Mouse (Mus musculus): ENCODE data around the gene Mindy2.
A peak's percentile ranks its signal among the peaks of the same experiment; 100 is the strongest.

Mindy2 gene

DNA sequence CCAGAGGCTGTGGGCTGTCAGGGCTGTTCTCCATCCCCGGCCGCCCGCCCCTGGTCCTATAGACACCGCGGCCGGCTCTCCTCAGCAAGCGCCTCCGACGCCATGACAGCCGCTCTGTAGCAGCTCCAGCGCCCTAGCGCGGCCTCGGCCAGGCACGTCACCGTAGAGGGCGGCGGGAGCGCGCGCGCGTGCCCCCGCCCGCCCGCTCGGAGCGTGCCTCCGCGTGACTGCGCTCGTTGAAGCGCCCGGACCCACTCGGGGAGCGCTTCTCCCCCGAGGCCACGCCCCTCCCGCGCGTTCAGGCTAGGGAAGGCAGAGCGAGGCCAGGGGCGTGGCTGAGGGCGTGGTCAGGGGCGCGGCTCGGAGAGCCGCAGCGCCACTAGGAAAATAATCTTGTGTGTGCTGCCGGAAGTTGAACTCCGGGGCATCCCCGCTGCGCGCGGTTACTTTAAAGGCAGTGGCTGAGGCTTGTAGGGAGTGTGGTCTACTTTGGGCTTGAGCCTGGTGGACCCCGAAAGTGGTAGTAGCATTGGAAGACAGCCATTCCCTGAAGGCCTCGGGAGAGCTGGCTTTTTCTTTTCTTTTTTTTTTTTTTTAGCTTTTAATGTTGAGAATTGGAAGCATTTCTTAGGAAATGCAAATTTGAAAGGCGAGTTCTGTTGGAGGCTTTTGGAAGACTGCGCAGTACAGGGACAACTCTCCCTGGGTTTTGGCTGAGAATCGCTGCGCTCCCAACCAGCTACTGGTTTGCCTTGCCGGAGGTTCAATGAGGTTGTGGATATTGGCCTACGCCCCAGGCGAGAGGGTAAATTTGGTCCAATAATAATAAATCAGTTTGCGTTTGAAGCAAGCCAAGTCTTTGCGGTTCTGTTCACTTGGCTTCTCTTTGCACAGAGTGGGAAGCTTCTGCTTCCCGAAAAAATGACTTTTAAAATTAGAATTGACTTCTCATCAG is at the start of gene Mindy2:
Mindy2 (minus strand) TSS at position 162 of the 955 bp plus-strand sequence.
- peak; percentile 99 for DNase-seq (ENCODE audit: low read depth, low spot score)

DNA sequence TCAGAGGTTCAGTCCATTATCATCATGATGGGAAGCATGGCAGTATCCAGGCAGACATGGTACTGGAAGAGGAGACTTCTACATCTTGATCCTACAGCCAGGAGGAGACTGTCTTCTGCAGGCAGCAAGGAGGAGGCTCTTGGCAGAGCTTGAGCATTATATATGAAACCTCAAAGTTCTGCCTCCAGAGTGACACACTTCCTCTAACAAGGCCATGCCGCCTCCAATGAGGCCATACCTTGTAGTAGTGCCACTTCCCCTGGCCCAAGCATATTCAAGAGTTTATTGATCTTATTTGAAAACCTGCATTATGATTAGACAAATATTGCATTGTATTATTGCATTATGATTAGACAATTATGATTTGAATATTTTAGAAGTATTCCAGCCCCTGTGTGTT is 49.5 kb upstream of the Mindy2 start:
- no peak for DNase-seq (ENCODE audit: low read depth, low spot score)

DNA sequence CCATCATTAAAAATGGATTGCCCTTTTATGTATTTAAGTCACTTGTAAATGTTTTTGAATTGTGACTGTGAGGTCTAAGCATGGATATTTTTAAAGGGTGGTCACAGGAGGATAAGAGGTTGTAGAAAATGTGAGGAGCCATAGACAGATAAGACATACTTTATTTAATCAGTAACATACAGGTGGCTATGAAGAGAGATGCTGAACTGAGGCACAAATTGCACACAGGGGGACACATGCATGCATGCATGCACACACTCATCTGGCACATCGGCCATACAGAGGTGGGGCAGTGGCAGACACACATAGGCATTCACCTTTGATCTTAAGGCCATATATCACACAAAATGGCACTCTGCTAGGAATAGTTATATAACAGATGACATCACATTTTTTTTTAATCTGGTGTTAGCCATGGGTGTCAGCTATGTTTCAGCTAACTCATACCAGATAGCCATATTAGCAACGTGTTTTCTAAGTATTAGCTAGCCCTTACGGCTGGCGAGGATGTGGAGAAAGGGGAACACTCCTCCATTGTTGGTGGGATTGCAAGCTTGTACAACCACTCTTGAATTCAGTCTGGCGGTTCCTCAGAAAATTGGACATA is 46.7 kb upstream of the Mindy2 start:
- DNase-seq (ENCODE audit: low read depth, low spot score): no peak

DNA sequence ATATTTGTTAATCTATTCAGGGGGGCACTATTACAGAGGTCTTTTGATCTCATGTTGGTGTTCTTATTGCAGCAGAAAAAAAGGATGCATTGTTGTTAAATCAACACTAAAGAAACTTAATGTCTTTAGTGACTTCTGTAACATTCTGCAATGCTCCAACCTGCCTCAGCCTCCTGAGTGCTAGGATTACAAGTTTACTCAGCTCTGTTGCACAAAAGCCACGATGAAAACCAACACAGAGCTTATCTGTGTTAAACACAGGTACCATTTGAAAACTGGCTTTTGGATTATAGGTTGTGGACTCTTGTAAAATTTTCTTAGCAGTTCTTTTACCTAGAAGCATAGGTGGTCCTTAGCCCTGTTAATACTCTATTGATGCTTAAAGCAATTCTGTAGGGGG is 41.1 kb upstream of the Mindy2 start:
- no peak for DNase-seq (ENCODE audit: low read depth, low spot score)

DNA sequence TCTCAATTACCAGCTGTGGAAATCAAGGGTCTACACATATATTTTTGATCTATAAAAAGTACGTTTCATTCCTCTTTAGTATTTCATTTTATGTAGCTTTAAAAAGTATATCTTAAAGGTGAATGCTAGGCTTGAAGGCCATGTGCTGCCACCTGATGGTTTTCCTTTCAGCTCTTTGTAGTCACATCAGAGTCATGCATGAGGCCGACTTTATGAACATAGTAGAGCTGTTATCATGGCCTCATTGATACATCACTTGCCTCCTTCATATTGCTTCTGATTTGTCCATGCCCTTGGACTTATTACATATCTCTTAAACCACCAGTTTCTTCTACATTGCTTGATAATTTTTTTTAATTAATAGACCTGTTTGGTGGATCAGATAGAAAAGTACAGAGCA is 38.7 kb upstream of the Mindy2 start:
- no peak for DNase-seq (ENCODE audit: low read depth, low spot score)

DNA sequence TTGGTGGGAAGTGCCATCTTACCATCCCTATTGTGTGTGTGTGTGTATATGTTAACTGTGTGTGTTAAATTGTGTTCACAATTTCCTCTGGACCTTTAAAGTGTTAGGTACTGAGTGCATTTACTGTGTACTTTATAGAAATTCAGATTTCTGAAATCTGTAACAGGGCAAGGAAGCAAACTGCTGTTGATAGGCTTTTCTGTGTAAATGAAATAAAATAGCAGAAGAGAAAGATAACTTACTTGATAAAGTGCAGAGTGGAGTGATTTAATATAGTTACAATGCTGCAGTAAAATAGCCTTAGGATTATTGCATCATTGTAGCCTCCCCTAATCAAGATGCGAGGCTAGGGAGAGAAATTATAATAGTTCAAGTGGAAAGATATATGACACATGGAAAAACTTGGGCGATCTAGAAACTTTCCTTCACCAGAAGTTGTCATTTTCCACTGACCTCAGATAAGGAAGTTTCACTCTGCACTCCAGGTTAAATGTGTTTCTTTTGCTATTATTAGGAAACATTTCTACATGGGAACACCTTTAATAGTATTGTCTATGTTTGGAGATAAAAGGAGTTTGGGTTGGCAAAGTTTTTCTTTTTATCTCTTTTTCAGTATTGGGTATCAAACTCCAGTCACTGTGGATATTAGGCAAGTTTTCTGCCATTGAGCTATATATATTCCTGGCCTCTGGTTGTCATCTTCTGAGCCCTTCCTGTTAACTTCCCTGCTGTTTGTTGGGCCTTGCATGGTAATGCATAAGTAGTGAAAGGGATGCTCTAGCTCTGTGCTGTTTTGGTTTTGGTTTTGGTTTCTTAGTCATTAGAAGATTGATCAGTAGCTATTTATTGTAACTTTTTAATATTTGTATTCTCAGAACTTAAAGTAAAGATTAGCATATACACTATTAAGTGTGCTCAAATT is 35.1 kb upstream of the Mindy2 start:
- DNase-seq (ENCODE audit: low read depth, low spot score): no peak

DNA sequence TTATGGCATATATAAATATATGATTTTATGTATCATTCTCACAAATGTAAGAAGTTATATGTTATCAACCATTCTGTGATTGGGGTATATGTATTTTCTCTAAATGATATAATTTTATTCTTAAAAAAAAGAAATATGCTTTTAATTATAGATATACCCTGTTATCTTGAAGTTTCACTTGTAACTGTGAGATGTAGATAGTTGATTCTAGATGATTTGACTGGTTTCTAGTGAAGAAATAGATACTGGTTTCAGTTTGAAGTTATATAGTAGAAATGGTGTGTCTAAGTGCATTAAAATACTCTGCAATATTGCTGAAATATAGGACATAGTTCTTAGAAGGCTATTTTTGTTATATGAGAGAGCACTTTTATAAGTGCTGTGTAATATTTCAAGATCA is 33.6 kb upstream of the Mindy2 start:
- DNase-seq (ENCODE audit: low read depth, low spot score): no peak

DNA sequence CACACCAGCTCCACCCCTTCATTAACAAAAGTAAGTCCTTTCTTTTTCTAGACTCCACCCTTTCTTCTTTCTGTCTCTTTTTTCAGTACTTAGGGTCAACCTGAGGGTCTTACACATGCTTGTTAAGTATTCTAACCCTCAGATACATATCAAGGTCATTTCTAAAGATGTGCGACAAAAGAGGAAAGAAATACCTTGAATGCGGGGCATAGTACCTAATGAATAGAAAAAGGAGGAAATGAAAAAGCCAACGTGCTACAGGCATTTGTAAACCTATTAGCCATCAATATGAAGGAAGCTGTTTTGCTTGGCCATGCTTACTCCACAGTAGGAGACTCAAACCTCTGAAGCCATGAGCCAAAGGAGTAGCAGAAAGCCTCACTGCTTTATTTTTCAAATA is 33.0 kb upstream of the Mindy2 start:
- no peak for DNase-seq (ENCODE audit: low read depth, low spot score)

DNA sequence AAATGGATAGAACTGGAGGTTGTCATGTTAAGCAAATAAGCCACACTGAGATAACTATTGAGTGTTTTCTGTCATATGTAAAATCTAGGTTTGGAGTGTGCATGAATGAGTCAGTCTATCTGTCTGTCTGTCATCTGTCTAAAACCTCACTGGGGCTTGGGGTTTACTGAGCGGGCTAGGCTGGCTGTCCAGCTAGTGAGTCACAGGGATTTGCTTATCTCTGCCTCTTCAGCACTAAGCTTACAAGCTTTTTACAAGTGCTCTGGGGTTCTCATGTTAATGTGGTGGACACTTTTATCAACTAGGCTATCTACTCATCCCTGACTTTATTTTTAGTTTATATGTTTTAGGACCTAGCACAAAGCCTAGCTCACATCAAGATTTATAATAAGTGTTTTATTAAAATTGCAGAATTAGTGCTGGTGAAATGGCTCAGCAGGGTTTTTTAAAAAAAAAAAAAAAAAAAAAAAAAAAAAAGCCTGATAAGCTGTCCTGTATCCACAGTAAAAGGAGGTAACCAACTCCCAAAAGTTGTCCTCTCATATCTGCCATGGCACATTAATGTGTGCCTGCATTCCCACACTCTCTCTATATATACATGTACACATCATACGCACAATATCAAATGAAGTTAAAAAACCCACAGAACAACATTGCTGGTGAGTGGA is 31.5 kb upstream of the Mindy2 start:
- DNase-seq (ENCODE audit: low read depth, low spot score): no peak

DNA sequence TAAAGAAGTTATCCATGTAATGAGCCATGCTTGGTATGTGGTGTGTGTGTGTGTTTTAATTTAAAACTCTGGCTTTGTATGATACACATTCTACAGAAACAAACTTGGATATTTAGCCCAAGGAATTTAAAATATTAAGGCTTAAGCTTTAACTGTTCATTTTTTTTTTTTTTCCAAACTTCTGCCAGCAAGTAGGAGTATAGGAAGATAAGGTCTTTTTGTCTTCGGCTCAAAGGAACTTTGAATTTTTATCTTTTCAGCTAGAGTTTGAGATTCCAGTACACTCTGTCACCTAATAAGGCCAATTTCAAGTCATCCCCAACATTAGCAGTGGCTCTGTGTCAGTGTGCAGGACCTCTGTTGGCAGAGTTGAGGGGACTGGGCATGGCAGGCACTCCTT is 25.2 kb upstream of the Mindy2 start:
- DNase-seq (ENCODE audit: low read depth, low spot score): no peak

DNA sequence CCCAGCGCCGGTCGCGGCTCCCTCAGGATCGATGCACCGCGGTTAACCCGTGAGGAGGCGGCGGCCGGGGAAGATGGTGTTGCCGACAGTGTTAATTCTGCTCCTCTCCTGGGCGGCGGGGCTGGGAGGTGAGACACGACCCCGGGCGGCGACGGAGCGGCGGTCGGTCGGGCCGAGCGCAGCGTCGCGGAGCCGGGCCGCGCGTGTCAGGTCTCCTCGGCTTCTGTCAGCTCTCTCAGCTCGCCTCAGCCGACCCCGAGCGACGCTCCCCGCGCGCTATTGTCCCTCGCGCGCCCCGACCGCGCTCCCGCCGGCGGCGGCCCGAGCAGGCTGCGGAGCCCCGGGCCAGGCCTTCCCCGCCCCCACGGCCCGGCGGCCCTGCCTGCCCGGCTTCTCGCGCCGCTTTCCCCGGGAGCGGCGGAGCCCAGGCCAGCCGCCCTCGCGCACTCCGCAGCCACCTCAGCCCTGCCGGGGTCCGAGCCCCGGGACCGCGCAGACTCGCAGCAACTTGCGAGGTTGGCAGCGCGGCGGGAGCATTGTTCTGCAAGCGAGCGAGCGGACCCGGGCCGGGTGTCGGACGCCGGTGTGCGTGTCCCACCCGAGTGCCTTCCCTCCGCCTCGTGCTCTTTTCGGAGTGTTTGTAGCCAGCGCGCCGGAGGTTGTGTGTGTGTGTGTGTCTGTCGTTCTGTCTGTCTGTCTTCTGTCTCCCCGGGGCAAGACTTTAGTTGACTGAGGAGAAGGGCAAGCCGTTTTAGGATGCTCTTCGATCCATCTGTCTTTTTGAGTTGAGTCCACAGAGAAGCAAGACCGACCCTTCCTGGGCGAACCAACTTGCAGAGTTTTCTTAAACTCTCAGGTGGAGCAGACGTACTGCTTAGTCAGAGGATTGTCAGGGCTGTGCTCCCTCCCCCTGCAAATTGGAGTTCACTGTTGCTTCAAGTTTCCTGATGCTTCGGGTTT is 22.4 kb upstream of the Mindy2 start:
- DNase-seq (ENCODE audit: low read depth, low spot score): peak; percentile 54

DNA sequence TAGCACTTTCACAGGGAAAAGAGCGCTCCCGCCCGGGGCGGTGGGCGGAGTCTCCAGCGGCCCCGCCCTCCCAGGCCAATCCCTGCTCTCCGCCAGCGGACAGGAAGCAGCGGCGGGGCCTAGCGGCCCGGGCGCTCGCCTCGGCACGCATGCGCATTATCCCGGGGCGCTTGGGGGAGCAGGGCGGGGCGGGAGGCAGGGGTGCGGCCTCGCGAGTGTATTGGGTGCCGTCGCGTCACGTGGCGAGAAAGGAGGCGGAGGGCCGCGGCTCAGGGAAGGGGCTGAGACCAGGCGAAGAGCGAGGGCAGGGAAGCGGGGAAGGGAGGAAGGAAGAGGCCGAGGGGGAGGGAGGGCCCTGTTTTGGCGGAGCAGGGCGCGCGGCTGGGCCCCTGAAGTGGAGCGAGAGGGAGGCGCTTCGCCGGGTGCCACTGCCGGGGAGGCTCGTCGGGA is 21.7 kb upstream of the Mindy2 start, which contains the start of gene Adam10:
Adam10 (plus strand) TSS at position 316 of the 450 bp plus-strand sequence.
- peak; percentile 100 for DNase-seq (ENCODE audit: low read depth, low spot score)

DNA sequence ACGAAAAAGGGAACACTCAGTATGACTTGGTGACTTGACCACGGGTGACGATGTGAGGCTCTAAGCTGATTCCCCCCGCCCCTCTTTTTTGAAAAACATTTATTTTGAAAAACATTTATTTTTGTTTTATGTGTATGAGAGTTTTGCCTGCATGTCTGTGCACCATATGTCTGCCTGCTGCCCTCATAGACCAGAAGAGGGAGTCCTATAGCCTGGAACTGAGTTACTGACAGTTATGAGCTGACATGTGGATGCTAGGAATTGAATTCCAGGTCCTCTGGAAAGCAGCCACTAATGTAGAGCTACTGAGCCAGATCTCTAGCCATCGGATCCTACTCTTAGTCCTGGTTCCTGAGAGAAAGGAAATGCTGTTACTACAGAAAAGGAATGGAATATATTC is 19.0 kb upstream of the Mindy2 start:
- DNase-seq (ENCODE audit: low read depth, low spot score): no peak

DNA sequence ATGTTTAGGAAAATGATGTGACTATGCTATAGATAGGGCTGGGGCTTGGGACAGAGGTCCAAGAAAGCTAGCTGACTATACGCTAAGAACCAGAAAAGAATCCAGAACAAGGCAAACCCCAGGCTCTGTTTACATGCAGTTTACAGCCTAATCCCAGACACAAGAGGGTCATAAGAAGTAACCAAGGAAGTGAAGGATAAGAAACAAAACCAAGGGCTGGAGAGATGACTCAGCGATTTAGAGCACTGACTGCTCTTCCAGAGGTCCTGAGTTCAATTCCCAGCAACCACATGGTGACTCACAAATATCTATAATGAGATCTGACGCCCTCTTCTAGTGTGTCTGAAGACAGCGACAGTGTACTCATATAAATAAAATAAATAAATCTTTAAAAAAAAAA is 18.1 kb upstream of the Mindy2 start:
- no peak for DNase-seq (ENCODE audit: low read depth, low spot score)

DNA sequence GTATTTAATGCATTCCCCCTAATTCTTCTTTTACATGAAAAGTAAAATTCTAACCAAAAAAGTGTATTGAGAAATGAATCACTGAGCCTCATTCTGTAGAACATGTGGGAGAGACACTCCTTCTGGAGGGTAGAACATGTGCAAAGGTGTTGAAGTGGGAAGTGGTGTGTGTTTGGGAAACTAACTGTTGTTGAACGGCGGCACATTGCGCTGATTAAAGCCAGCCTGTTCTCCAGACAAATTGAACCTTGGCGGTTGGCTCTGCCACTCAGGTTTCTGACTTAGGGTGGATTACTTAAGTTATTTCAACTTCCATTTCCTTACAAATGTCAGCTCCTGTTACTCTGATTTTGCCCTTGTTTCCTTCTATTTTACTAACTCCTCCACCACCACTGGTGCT is 16.7 kb upstream of the Mindy2 start:
- peak; percentile 54 for DNase-seq (ENCODE audit: low read depth, low spot score)

DNA sequence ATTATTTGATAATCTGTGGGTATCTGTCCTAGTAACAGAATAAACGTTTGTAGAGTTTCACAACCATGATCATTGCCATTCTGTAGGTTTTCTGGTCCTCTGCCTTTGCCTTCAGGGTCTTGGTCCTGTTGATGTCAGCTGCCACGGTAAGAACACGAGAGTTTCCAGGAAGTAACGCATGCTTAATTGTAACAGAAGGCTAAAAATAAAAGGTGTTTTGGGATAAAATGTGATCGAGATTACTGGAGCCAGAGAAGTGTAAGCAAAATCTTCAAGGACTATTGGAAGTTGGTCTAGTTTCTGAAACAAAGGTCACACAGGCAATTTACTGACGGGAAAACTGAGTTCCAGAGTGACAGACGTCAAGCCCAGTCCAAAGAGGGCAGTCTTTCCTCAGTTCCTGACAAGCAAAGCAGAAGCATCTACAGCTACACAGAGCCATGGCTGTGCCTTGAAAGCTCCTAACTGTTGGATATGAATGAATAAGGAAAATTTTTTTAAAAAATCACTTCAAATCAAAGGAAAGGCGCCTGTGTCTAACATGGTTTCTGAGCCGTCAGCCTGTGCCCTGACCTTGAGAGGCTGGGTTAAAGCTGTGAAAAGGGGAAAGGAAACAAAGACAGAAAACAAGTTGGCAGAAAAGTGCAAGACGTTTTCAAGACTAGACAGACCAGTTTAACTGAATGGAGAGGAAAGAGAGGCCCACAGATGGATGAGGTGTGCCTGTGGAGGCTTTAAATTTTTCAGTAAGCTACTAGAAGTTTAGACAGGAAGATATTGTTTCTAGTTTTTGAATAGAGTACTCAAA is 15.0 kb upstream of the Mindy2 start:
- peak; percentile 76 for DNase-seq (ENCODE audit: low read depth, low spot score)

DNA sequence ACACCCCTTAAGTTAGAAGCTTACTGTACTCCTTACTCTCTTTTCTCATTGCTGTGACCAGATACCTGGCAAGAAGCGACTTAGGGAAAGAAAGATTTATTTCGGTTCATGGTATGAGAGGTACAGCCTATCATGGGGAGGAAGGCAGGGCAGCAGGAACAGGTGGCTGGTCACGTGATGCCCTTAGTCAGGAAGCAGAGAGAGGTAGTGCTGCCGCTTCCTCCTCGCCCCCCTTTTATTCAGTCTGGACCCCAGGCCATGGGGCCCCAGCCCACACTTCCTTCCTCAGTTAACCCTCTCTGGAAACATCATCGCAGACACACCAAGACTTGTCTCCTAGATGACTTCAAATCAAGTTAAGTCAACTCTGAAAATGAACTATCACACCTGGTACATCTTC is 14.3 kb upstream of the Mindy2 start:
- DNase-seq (ENCODE audit: low read depth, low spot score): no peak

DNA sequence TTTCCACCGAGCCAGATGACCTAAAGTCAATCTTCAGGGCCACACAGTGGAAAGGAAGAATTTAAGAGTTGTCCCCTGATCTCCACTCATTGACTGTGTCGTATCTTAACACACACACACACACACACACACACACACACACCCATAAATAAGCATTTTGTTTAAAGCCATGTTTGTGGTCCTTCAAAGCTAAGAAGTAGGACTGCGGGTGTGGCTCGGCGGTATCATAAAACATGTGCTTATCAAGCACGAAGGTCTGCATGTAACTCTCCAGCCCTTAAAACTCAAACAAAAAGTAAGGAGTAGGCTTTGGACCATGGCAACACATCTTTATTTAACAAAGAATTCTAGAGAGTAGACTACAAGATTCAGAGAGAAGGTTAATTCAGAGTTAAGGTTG is 13.4 kb upstream of the Mindy2 start:
- no peak for DNase-seq (ENCODE audit: low read depth, low spot score)

DNA sequence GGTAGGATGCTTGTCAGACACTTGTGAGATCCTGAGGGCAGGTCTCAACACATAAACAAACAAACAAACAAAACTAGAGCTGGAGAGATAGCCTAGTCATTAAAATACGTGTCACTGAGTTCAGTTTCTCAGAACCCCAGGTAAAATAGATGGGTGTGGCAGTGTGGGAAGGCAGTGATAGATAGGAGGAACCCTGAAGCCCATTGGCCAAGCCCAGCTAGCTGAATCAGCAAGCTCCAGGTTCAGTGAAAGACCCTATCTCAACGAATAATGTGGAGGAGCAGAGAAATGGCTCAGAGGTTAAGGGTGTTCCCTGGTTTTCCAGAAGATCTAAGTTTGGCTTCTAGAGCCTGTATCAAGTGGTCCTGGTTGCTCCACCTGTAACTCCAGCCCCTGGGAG is 12.2 kb upstream of the Mindy2 start:
- no peak for DNase-seq (ENCODE audit: low read depth, low spot score)

Data from brain, adult 2 months (tissue).